Mouse (Mus musculus) kidney, postnatal 10 days (tissue): ENCODE measurements at regions not wholly inside any gene's neighbourhood (a gene's known extent, or its start where the extent isn't known, plus 50 kb on each side); places are given as distances from the start of the nearest gene placed in this dataset.
"Not testable (repeated sequence)": the region's sequence is repeated elsewhere in the genome, so short reads cannot be mapped to it uniquely, and the experiment has no call there.

ENCODE experiments used
- DNase-seq: peaks from one replicate; pipeline ENCODE4 v3.0.0; 2021; ENCODE audit warnings: mixed read lengths

- no peak for DNase-seq
These were observed 743.1 kb downstream of the Kcna4 start for GRCm38 (mm10) chr2:108033328-108034182.

- DNase-seq, result no peak
These were observed 744.4 kb downstream of the Kcna4 start for GRCm38 (mm10) chr2:108034882-108035281.

- no peak for DNase-seq
These were observed 751.6 kb downstream of the Kcna4 start for GRCm38 (mm10) chr2:108042086-108042485.

GRCm38 (mm10) chr2:108044885-108045284 is 754.4 kb downstream of the Kcna4 start:
- DNase-seq, result no peak

GRCm38 (mm10) chr2:108045997-108046396 is 755.6 kb downstream of the Kcna4 start:
- no peak for DNase-seq

- not testable (repeated sequence) for DNase-seq
These were observed 772.3 kb downstream of the Kcna4 start for GRCm38 (mm10) chr2:108062751-108063150.

GRCm38 (mm10) chr2:108083911-108084310 is 793.5 kb downstream of the Kcna4 start:
- DNase-seq, result no peak

- no peak for DNase-seq
These were observed 799.8 kb downstream of the Kcna4 start for GRCm38 (mm10) chr2:108090266-108090665.

- no peak for DNase-seq
These were observed 806.6 kb downstream of the Kcna4 start for GRCm38 (mm10) chr2:108097026-108097425.

- DNase-seq, result no peak
These were observed 819.7 kb downstream of the Kcna4 start for GRCm38 (mm10) chr2:108110140-108110539.

GRCm38 (mm10) chr2:108145694-108146093 is 855.3 kb downstream of the Kcna4 start:
- DNase-seq, result no peak

GRCm38 (mm10) chr2:108148221-108148620 is 857.8 kb downstream of the Kcna4 start:
- DNase-seq, result no peak

GRCm38 (mm10) chr2:108156189-108156588 is 865.8 kb downstream of the Kcna4 start:
- no peak for DNase-seq

- DNase-seq, result no peak
These were observed 867.3 kb downstream of the Kcna4 start for GRCm38 (mm10) chr2:108157731-108158130.

GRCm38 (mm10) chr2:108158311-108158710 is 867.9 kb downstream of the Kcna4 start:
- DNase-seq, result no peak

GRCm38 (mm10) chr2:108160865-108161264 is 870.4 kb downstream of the Kcna4 start:
- no peak for DNase-seq

GRCm38 (mm10) chr2:108165085-108165484 is 874.6 kb downstream of the Kcna4 start:
- DNase-seq, result no peak
